Mouse (Mus musculus): ENCODE results near the gene Anks4b.

GRCm38 (mm10) chr7:120145191-120145590 lies 28.5 kb upstream of the Anks4b start, which contains the start of gene Zp2:
- TF ChIP-seq KAT2A (conservative IDR thresholded peaks at IDR 0.05; ENCODE audit: low read depth, low read length), result no peak
- TF ChIP-seq CHD2 (IDR thresholded peaks at IDR 0.05; ENCODE audit: low read length), result no peak

All from MEL (cell line).